Mouse (Mus musculus) kidney, postnatal 36 days (tissue): ENCODE measurements around the gene Ntmt1.

Experiments used
- DNase-seq, 2 experiments: peaks; one replicate each; pipeline ENCODE4 v3.0.0; 2021 to 2022; ENCODE audit warnings: mixed read lengths in 2 of 2

Ntmt1 gene

GRCm38 (mm10) chr2:30807648-30808295, at the start of gene Ntmt1:
TSS of gene Ntmt1 (plus strand) at chr2:30807826.
- DNase-seq, result peak; percentile 100

GRCm38 (mm10) chr2:30758341-30759087, 49.1 kb upstream of the Ntmt1 start:
- peak; percentile 96 to 98 for DNase-seq

GRCm38 (mm10) chr2:30759088-30759374, 48.6 kb upstream of the Ntmt1 start:
- DNase-seq, result no peak

GRCm38 (mm10) chr2:30759442-30759841, 48.2 kb upstream of the Ntmt1 start:
- peak in 1 of 2 experiments; percentile 57 for DNase-seq

GRCm38 (mm10) chr2:30759858-30760547, 47.6 kb upstream of the Ntmt1 start:
- DNase-seq, result peak; percentile 78 to 90

- peak in 1 of 2 experiments; percentile 45 for DNase-seq
Measured at GRCm38 (mm10) chr2:30760706-30761105, 46.9 kb upstream of the Ntmt1 start.

GRCm38 (mm10) chr2:30766446-30766845, 41.2 kb upstream of the Ntmt1 start:
- DNase-seq, result no peak

GRCm38 (mm10) chr2:30767626-30768240, 39.9 kb upstream of the Ntmt1 start:
- DNase-seq, result no peak

- DNase-seq, result no peak
Measured at GRCm38 (mm10) chr2:30768529-30768928, 39.1 kb upstream of the Ntmt1 start.

GRCm38 (mm10) chr2:30769187-30769586, 38.4 kb upstream of the Ntmt1 start:
- peak in 1 of 2 experiments; percentile 61 for DNase-seq

GRCm38 (mm10) chr2:30771368-30771805, 36.2 kb upstream of the Ntmt1 start:
- DNase-seq, result peak in 1 of 2 experiments; percentile 43

- peak; percentile 86 to 93 for DNase-seq
Measured at GRCm38 (mm10) chr2:30771806-30772460, 35.7 kb upstream of the Ntmt1 start.

- peak; percentile 63 to 71 for DNase-seq
Measured at GRCm38 (mm10) chr2:30772581-30773312, 34.9 kb upstream of the Ntmt1 start.

GRCm38 (mm10) chr2:30773313-30774005, 34.2 kb upstream of the Ntmt1 start:
- DNase-seq, result peak; percentile 60 to 66

GRCm38 (mm10) chr2:30775955-30776354, 31.7 kb upstream of the Ntmt1 start:
- no peak for DNase-seq

- no peak for DNase-seq
Measured at GRCm38 (mm10) chr2:30777266-30777665, 30.4 kb upstream of the Ntmt1 start.

- no peak for DNase-seq
Measured at GRCm38 (mm10) chr2:30778235-30778634, 29.4 kb upstream of the Ntmt1 start.

- DNase-seq, result peak; percentile 69 to 86
Measured at GRCm38 (mm10) chr2:30779241-30779640, 28.4 kb upstream of the Ntmt1 start.

- peak in 1 of 2 experiments; percentile 45 for DNase-seq
Measured at GRCm38 (mm10) chr2:30782312-30783290, 25.0 kb upstream of the Ntmt1 start.

- peak; percentile 87 to 88 for DNase-seq
Measured at GRCm38 (mm10) chr2:30783346-30783745, 24.3 kb upstream of the Ntmt1 start.
